ENCODE assay signal across 8 mouse cellular contexts in genomic region chr19:40894071-40894506, GRCm38 (mm10). TPM values are rescaled to one million over a fixed set of nuclear protein-coding genes. Genes with fewer than 3 reads are reported as not detected.
A peak's percentile ranks its signal among the peaks of the same experiment; 100 is the strongest.
DNase-seq lines count a peak whose midpoint lies in the region; ATAC-seq and TF ChIP-seq lines count a peak whose summit lies in the region.

No protein-coding gene starts in this region.

- ATAC-seq in kidney, embryonic 15.5 days (replicated peaks; ENCODE audit: low FRiP score), result peak; percentile 52
- ATAC-seq in hindbrain, embryonic 16.5 days, result no peak
- no peak; the same call in 1 of the 2 replicates for ATAC-seq in midbrain, postnatal 0 days (ENCODE audit: low FRiP score)
- ATAC-seq in frontal cortex, adult (ENCODE audit: low TSS enrichment), result no peak; the same call in 1 of the 2 replicates

- H3K4me3 ChIP-seq in kidney, embryonic 15.5 days (replicated peaks), result peak overlapping the region; percentile 73
- H3K4me3 ChIP-seq in brown adipose tissue, adult 24 weeks (ENCODE audit: insufficient read depth, low read depth, low read length), result peak overlapping the region; percentile 98
- H3K4me3 ChIP-seq in hindbrain, embryonic 16.5 days (ENCODE audit: low read length), result peak overlapping the region; percentile 75
- peak overlapping the region; percentile 69 for H3K4me3 ChIP-seq in midbrain, postnatal 0 days (ENCODE audit: low read depth, low read length)

- peak overlapping the region; percentile 96 for H3K27ac ChIP-seq in kidney, embryonic 15.5 days
- peak overlapping the region; percentile 91 for H3K27ac ChIP-seq in brown adipose tissue, adult 24 weeks (replicated peaks; ENCODE audit: low read depth, low read length)
- H3K27ac ChIP-seq in hindbrain, embryonic 16.5 days (ENCODE audit: low read depth, low read length), result peak overlapping the region; percentile 97
- H3K27ac ChIP-seq in midbrain, postnatal 0 days (ENCODE audit: low read depth, low read length), result peak overlapping the region; percentile 96

- H3K9me3 ChIP-seq in kidney, embryonic 15.5 days (replicated peaks), result peaks cover 7% of the 10 kb centered on the region
- no peaks in the 10 kb centered on the region; the same call in 1 of the 2 replicates for H3K9me3 ChIP-seq in hindbrain, embryonic 16.5 days (ENCODE audit: control insufficient read depth, low read length)
- H3K9me3 ChIP-seq in midbrain, postnatal 0 days (ENCODE audit: low read length), result no peaks in the 10 kb centered on the region

- H3K4me2 ChIP-seq in kidney, embryonic 15.5 days, result peak overlapping the region; percentile 66
- peak overlapping the region; percentile 80 for H3K4me2 ChIP-seq in hindbrain, embryonic 16.5 days (ENCODE audit: low read length)
- peak overlapping the region; percentile 64 for H3K4me2 ChIP-seq in midbrain, postnatal 0 days (ENCODE audit: low read depth, low read length, poor library complexity, severe bottlenecking)

- H3K27me3 ChIP-seq in kidney, embryonic 15.5 days, result peaks cover 32% of the 10 kb centered on the region
- peaks cover 23% of the 10 kb centered on the region for H3K27me3 ChIP-seq in hindbrain, embryonic 16.5 days (replicated peaks; ENCODE audit: control insufficient read depth, insufficient read depth, low read length)
- H3K27me3 ChIP-seq in midbrain, postnatal 0 days (ENCODE audit: insufficient read depth, low read length), result peaks cover 23% of the 10 kb centered on the region

- no peaks in the 10 kb centered on the region for H3K36me3 ChIP-seq in kidney, embryonic 15.5 days
- no peaks in the 10 kb centered on the region for H3K36me3 ChIP-seq in hindbrain, embryonic 16.5 days (ENCODE audit: control insufficient read depth, insufficient read depth, low read length)
- no peaks in the 10 kb centered on the region for H3K36me3 ChIP-seq in midbrain, postnatal 0 days (ENCODE audit: insufficient read depth, low read length)

- no peak for TF ChIP-seq CTCF in midbrain, postnatal 0 days (IDR thresholded peaks at IDR 0.05)

- WGBS in kidney, embryonic 15.5 days, result 47% methylated on average over 21 of the region's 21 CpGs
- 43% methylated on average over 21 of the region's 21 CpGs for WGBS in hindbrain, embryonic 16.5 days
- WGBS in midbrain, postnatal 0 days, result 47% methylated on average over 21 of the region's 21 CpGs

- H3K4me1 ChIP-seq in kidney, embryonic 15.5 days, result 0 out of 2 replicates have a peak, but pooled peaks cover 6% of the 10 kb centered on the region
- no peaks in the 10 kb centered on the region for H3K4me1 ChIP-seq in brown adipose tissue, adult 24 weeks (ENCODE audit: control insufficient read depth, insufficient read depth, insufficient read length, low read length)
- no peaks in the 10 kb centered on the region for H3K4me1 ChIP-seq in hindbrain, embryonic 16.5 days (ENCODE audit: control insufficient read depth, insufficient read depth, low read depth, low read length)
- H3K4me1 ChIP-seq in midbrain, postnatal 0 days (ENCODE audit: insufficient read depth, low read length), result no peaks in the 10 kb centered on the region

- peak overlapping the region; percentile 62 for H3K9ac ChIP-seq in kidney, embryonic 15.5 days
- H3K9ac ChIP-seq in hindbrain, embryonic 16.5 days (ENCODE audit: low read depth, low read length), result peak overlapping the region; percentile 77
- H3K9ac ChIP-seq in midbrain, postnatal 0 days (replicated peaks; ENCODE audit: low read length, poor library complexity, severe bottlenecking), result peak overlapping the region; percentile 67

- no peak for DNase-seq in kidney, adult 11 months
- no peak for DNase-seq in midbrain, postnatal 0 days (ENCODE audit: low spot score)
- no peak for DNase-seq in frontal cortex, postnatal 25 days (ENCODE audit: low spot score in 2 of 2)
- DNase-seq in cerebellum, adult 9-11 months, result no peak

RNA-seq across cellular contexts. Expression of gene Zfp518a, which starts 0.4 kb away (rescaled TPM):
- polyA plus RNA-seq in kidney, embryonic 15.5 days (2015; fragmentation: Nextera tagmentation; extraction: Ambion mirVana), result 11.6 and 12.4 TPM in 2 replicates
- 6.7 and 9.3 TPM in 2 replicates for polyA plus RNA-seq in brown adipose tissue, adult 24 weeks (2012; ENCODE audit: insufficient read depth, insufficient read length, missing spikeins)
- polyA plus RNA-seq in hindbrain, embryonic 16.5 days (2015; fragmentation: Nextera tagmentation; extraction: Ambion mirVana), result 3.2 and 5.5 TPM in 2 replicates
- total RNA-seq in midbrain, postnatal 0 days (2014; rRNA removed), result 11.2 and 15.0 TPM in 2 replicates
- polyA plus RNA-seq in midbrain, postnatal 0 days (2015; fragmentation: Nextera tagmentation; extraction: Ambion mirVana), result 2.4 TPM in 2 replicates
